Mouse (Mus musculus) midbrain, embryonic 16.5 days (tissue): ENCODE data around the gene Rfwd3. TPM values are rescaled to one million over a fixed set of nuclear protein-coding genes. Genes with fewer than 3 reads are reported as not detected.
A peak's percentile ranks its signal among the peaks of the same experiment; 100 is the strongest.

Experiments
- ATAC-seq: fragments of 200-750 bp; cut with Nextera tagmentation; 2 replicates; pipeline ENCODE4 v1.8.0; 2017; ENCODE audit warnings: moderate TSS enrichment
- H3K27ac ChIP-seq: fragments of 300-500 bp; sonication (generic); 2 replicates; pipeline ENCODE4 v1.5.1; 2014; ENCODE audit warnings: mild to moderate bottlenecking, low read length, mixed read lengths
- H3K27me3 ChIP-seq: fragments of 300-500 bp; sonication (generic); 2 replicates; pipeline ENCODE4 v1.6.1; 2014; ENCODE audit warnings: low read depth, low read length, mixed read lengths; ENCODE audit not compliant: control insufficient read depth, insufficient read depth
- H3K36me3 ChIP-seq: fragments of 300-500 bp; sonication (generic); 2 replicates; pipeline ENCODE4 v1.6.1; 2014; ENCODE audit warnings: mild to moderate bottlenecking, low read length, moderate library complexity, mixed read lengths; ENCODE audit not compliant: control insufficient read depth, insufficient read depth
- H3K4me1 ChIP-seq: fragments of 300-500 bp; sonication (generic); 2 replicates; pipeline ENCODE4 v1.6.1; 2014; ENCODE audit warnings: mild to moderate bottlenecking, low read length, mixed read lengths; ENCODE audit not compliant: control insufficient read depth, insufficient read depth
- H3K4me2 ChIP-seq: fragments of 300-500 bp; sonication (generic); 2 replicates; pipeline ENCODE4 v1.6.1; 2014; ENCODE audit warnings: mild to moderate bottlenecking, low read length, mixed read lengths
- H3K4me3 ChIP-seq: fragments of 300-500 bp; sonication (generic); 2 replicates; pipeline ENCODE4 v1.5.1; 2014; ENCODE audit warnings: low read depth, mild to moderate bottlenecking, low read length, moderate library complexity, mixed read lengths
- H3K9ac ChIP-seq: fragments of 300-500 bp; sonication (generic); 2 replicates; pipeline ENCODE4 v1.6.1; 2014; ENCODE audit warnings: low read depth, low read length, mixed read lengths
- H3K9me3 ChIP-seq: fragments of 300-500 bp; sonication (generic); replicated peaks from 2 replicates; pipeline ENCODE4 v1.6.1; 2014; ENCODE audit warnings: mild to moderate bottlenecking, low read length, mixed read lengths; ENCODE audit not compliant: control insufficient read depth, poor library complexity, severe bottlenecking
- WGBS: fragments of 180-500 bp; shearing (Covaris S2); extraction: QIAGEN DNeasy Blood & Tissue Kit; methylation state at CpG from one replicate; pipeline ENCODE4 v1.1.7; 2014; 5-methylcytosine and 5-hydroxymethylcytosine counted together
- polyA plus RNA-seq: library from polyadenylated mRNA; unstranded; fragments of >200 nt; fragmentation: Nextera tagmentation; extraction: Ambion mirVana; gene quantifications from 2 replicates; pipeline ENCODE4 v1.2.1, GENCODE M21; 2015

Gene Rfwd3
- 20.3 and 23.0 TPM in 2 replicates for polyA plus RNA-seq

GRCm38 (mm10) chr8:111299821-111300568 lies at the start of gene Rfwd3:
TSS of gene Rfwd3 (minus strand) at chr8:111300222.
- ATAC-seq = peak; percentile 99
- no peaks in the 10 kb centered on the region for H3K27me3 ChIP-seq
- under 1% methylated on average over 56 of the region's 67 CpGs for WGBS

GRCm38 (mm10) chr8:111343225-111343624 lies 43.2 kb upstream of the Rfwd3 start:
- ATAC-seq = no peak
- H3K9me3 ChIP-seq = no peaks in the 10 kb centered on the region
- peaks cover 3% of the 10 kb centered on the region for H3K27me3 ChIP-seq
- H3K27ac ChIP-seq = no peak overlapping the region
- no peak overlapping the region for H3K4me3 ChIP-seq
- H3K36me3 ChIP-seq = no peaks in the 10 kb centered on the region
- no peak overlapping the region for H3K4me2 ChIP-seq
- H3K9ac ChIP-seq = no peak overlapping the region
- 16% methylated on average over 5 of the region's 5 CpGs for WGBS
- H3K4me1 ChIP-seq = no peaks in the 10 kb centered on the region; the same call in 1 of the 2 replicates

More at GRCm38 (mm10) chr8:111299821-111300568, at the start of gene Rfwd3:
- no peaks in the 10 kb centered on the region for H3K36me3 ChIP-seq
- peak within 1 kb of the TSS; percentile 75 for H3K27ac ChIP-seq
- no peaks in the 10 kb centered on the region for H3K9me3 ChIP-seq
- H3K4me1 ChIP-seq = peaks cover 5% of the 10 kb centered on the region
- H3K9ac ChIP-seq = peak within 1 kb of the TSS; percentile 88
- peak within 1 kb of the TSS; percentile 86 for H3K4me2 ChIP-seq
- peak within 1 kb of the TSS; percentile 93 for H3K4me3 ChIP-seq

- no peak overlapping the region for H3K27ac ChIP-seq
- H3K9me3 ChIP-seq = no peaks in the 10 kb centered on the region
- peaks cover 9% of the 10 kb centered on the region for H3K4me1 ChIP-seq
- no peak for ATAC-seq
- no peaks in the 10 kb centered on the region for H3K36me3 ChIP-seq
- no peak overlapping the region for H3K9ac ChIP-seq
- H3K4me2 ChIP-seq = no peak overlapping the region
- WGBS = 76% methylated on average over 3 of the region's 3 CpGs
- H3K4me3 ChIP-seq = no peak overlapping the region
- peaks cover 5% of the 10 kb centered on the region for H3K27me3 ChIP-seq
Observed at GRCm38 (mm10) chr8:111340186-111340585, 40.2 kb upstream of the Rfwd3 start.

GRCm38 (mm10) chr8:111338370-111339208 lies 38.6 kb upstream of the Rfwd3 start:
- Histone ChIP-seq H3K4me3 (peak overlapping the region; percentile 39), H3K9ac (peak overlapping the region; percentile 45; the same call in 1 of the 2 replicates), H3K4me1 (peaks cover 9% of the 10 kb centered on the region), H3K36me3 (no peaks in the 10 kb centered on the region), H3K9me3 (no peaks in the 10 kb centered on the region), H3K27ac (no peak overlapping the region), H3K4me2 (peak overlapping the region; percentile 69), H3K27me3 (peaks cover 5% of the 10 kb centered on the region)
- no peak for ATAC-seq
- 47% methylated on average over 12 of the region's 12 CpGs for WGBS

GRCm38 (mm10) chr8:111337890-111338347 lies 37.9 kb upstream of the Rfwd3 start, which contains the start of gene Mlkl:
TSS of gene Mlkl (minus strand) at chr8:111338177.
- H3K27me3 ChIP-seq = peaks cover 5% of the 10 kb centered on the region
- H3K4me2 ChIP-seq = peak within 1 kb of the TSS; percentile 69
- peaks cover 9% of the 10 kb centered on the region for H3K4me1 ChIP-seq
- no peak for ATAC-seq
- H3K4me3 ChIP-seq = peak within 1 kb of the TSS; percentile 39
- H3K27ac ChIP-seq = no peak within 1 kb of the TSS
- peak within 1 kb of the TSS; percentile 45 for H3K9ac ChIP-seq
- no peaks in the 10 kb centered on the region for H3K9me3 ChIP-seq
- H3K36me3 ChIP-seq = no peaks in the 10 kb centered on the region
- 1% methylated on average over 29 of the region's 29 CpGs for WGBS

GRCm38 (mm10) chr8:111337311-111337889 lies 37.4 kb upstream of the Rfwd3 start:
- peaks cover 9% of the 10 kb centered on the region for H3K4me1 ChIP-seq
- WGBS = 36% methylated on average over 17 of the region's 17 CpGs
- no peak overlapping the region for H3K27ac ChIP-seq
- H3K4me3 ChIP-seq = peak overlapping the region; percentile 39
- H3K9ac ChIP-seq = peak overlapping the region; percentile 45; the same call in 1 of the 2 replicates
- no peak for ATAC-seq
- H3K4me2 ChIP-seq = peak overlapping the region; percentile 69
- peaks cover 5% of the 10 kb centered on the region for H3K27me3 ChIP-seq
- no peaks in the 10 kb centered on the region for H3K9me3 ChIP-seq
- no peaks in the 10 kb centered on the region for H3K36me3 ChIP-seq

GRCm38 (mm10) chr8:111336692-111337091 lies 36.7 kb upstream of the Rfwd3 start:
- no peak overlapping the region for H3K4me2 ChIP-seq
- H3K4me1 ChIP-seq = peaks cover 9% of the 10 kb centered on the region
- H3K4me3 ChIP-seq = no peak overlapping the region
- no peak for ATAC-seq
- H3K27ac ChIP-seq = no peak overlapping the region
- H3K36me3 ChIP-seq = no peaks in the 10 kb centered on the region
- no peaks in the 10 kb centered on the region for H3K9me3 ChIP-seq
- peaks cover 5% of the 10 kb centered on the region for H3K27me3 ChIP-seq
- WGBS = 83% methylated on average over 4 of the region's 4 CpGs
- H3K9ac ChIP-seq = no peak overlapping the region

GRCm38 (mm10) chr8:111325222-111325790 lies 25.3 kb upstream of the Rfwd3 start:
- 84% methylated on average over 6 of the region's 6 CpGs for WGBS
- Histone ChIP-seq H3K4me3 (no peak overlapping the region), H3K9me3 (no peaks in the 10 kb centered on the region), H3K4me2 (no peak overlapping the region), H3K36me3 (no peaks in the 10 kb centered on the region), H3K9ac (no peak overlapping the region), H3K27me3 (no peaks in the 10 kb centered on the region), H3K4me1 (no peaks in the 10 kb centered on the region), H3K27ac (no peak overlapping the region)
- no peak for ATAC-seq
